Comparison of ENCODE assay signal across 8 mouse cellular contexts in genomic region chr9:76390839-76391238, GRCm38 (mm10).
DNase-seq lines count a peak whose midpoint lies in the region; ATAC-seq and TF ChIP-seq lines count a peak whose summit lies in the region.
"Had no signal": no experiment of that assay in that cellular context is flagged by ENCODE, and none has a peak within 500 bp of the region (broad histone marks: within the 10 kb centered on the region; RNA-seq: fewer than 3 reads in every experiment).

No protein-coding gene starts in this region.

- no peaks in the 10 kb centered on the region for H3K9me3 ChIP-seq in kidney, embryonic 14.5 days (ENCODE audit: control insufficient read depth, low read length)
- H3K9me3 ChIP-seq: midbrain, embryonic 12.5 days had no signal

- no peaks in the 10 kb centered on the region for H3K36me3 ChIP-seq in kidney, embryonic 14.5 days (ENCODE audit: control insufficient read depth, insufficient read depth, low read length)
- H3K36me3 ChIP-seq: midbrain, embryonic 12.5 days had no signal

- DNase-seq in kidney, adult 8-10 months = peak; percentile 3 to 6
- peak; percentile 1 to 5 for DNase-seq in urinary bladder, adult 18-20 months (ENCODE audit: low spot score in 2 of 2)
- no peak for DNase-seq in urinary bladder, postnatal 10 days (ENCODE audit: low spot score)
- DNase-seq in brain, embryonic 14.5 days (ENCODE audit: low read depth) = peak; percentile 61
- peak; percentile 26 for DNase-seq in hindlimb bud, embryonic 11.5 days (ENCODE audit: extremely low spot score, low read depth, low spot score)
- peak; percentile 53 for DNase-seq in retina, postnatal 1 day

- no peak overlapping the region for H3K4me3 ChIP-seq in kidney, embryonic 14.5 days (ENCODE audit: low read length)
- H3K4me3 ChIP-seq: midbrain, embryonic 12.5 days had no signal

- H3K4me1 ChIP-seq in kidney, embryonic 14.5 days (ENCODE audit: control insufficient read depth, insufficient read depth, low read length) = no peaks in the 10 kb centered on the region
- H3K4me1 ChIP-seq: midbrain, embryonic 12.5 days had no signal

- H3K4me2 ChIP-seq in kidney, embryonic 14.5 days (replicated peaks; ENCODE audit: low read depth, low read length) = no peak overlapping the region
- H3K4me2 ChIP-seq: midbrain, embryonic 12.5 days had no signal

- TF ChIP-seq POLR2A in brain, embryonic 14.5 days (IDR thresholded peaks at IDR 0.05; ENCODE audit: borderline replicate concordance, extremely low read depth, insufficient read depth, insufficient read length, poor library complexity, severe bottlenecking) = no peak

- WGBS in kidney, embryonic 14.5 days = 23% methylated on average over 1 of the region's 1 CpGs

- no peaks in the 10 kb centered on the region for H3K27me3 ChIP-seq in kidney, embryonic 14.5 days (ENCODE audit: control insufficient read depth, insufficient read depth, low read length)
- H3K27me3 ChIP-seq: midbrain, embryonic 12.5 days had no signal

- no peak overlapping the region for H3K9ac ChIP-seq in kidney, embryonic 14.5 days (ENCODE audit: low read depth, low read length)
- H3K9ac ChIP-seq: midbrain, embryonic 12.5 days had no signal

- peak; percentile 56; the same call in 1 of the 2 replicates for TF ChIP-seq CTCF in brain, embryonic 14.5 days (IDR thresholded peaks at IDR 0.05; ENCODE audit: borderline replicate concordance, extremely low read depth, insufficient read depth, insufficient read length)

- H3K27ac ChIP-seq in kidney, embryonic 14.5 days (ENCODE audit: low read depth, low read length) = no peak overlapping the region
- H3K27ac ChIP-seq: midbrain, embryonic 12.5 days had no signal

- no peak for ATAC-seq in kidney, embryonic 14.5 days (ENCODE audit: low FRiP score, low TSS enrichment)
